Mouse (Mus musculus) forebrain, embryonic 10.5 days (tissue): ENCODE results near the gene Prdm9. TPM values are rescaled to one million over a fixed set of nuclear protein-coding genes. Genes with fewer than 3 reads are reported as not detected.
A peak's percentile ranks its signal among the peaks of the same experiment; 100 is the strongest.

Experiments
- DNase-seq: peaks from one replicate; pipeline ENCODE4 v3.0.0-alpha.2; 2017; ENCODE audit warnings: low spot score; ENCODE audit errors: extremely low spot score
- H3K27ac ChIP-seq: fragments of 300-500 bp; sonication (generic); 2 replicates; pipeline ENCODE4 v1.5.1; 2016; ENCODE audit warnings: mild to moderate bottlenecking
- H3K27me3 ChIP-seq: fragments of 300-500 bp; sonication (generic); 2 replicates; pipeline ENCODE4 v1.6.1; 2016; ENCODE audit warnings: mild to moderate bottlenecking; ENCODE audit not compliant: poor library complexity, severe bottlenecking
- H3K36me3 ChIP-seq: fragments of 300-500 bp; sonication (generic); replicated peaks from 2 replicates; pipeline ENCODE4 v1.6.1; 2016; ENCODE audit warnings: mild to moderate bottlenecking, moderate library complexity
- H3K4me1 ChIP-seq: fragments of 300-500 bp; sonication (generic); 2 replicates; pipeline ENCODE4 v1.6.1; 2016
- H3K4me3 ChIP-seq: fragments of 300-500 bp; sonication (generic); 2 replicates; pipeline ENCODE4 v1.5.1; 2016; ENCODE audit warnings: mild to moderate bottlenecking, moderate library complexity
- H3K9me3 ChIP-seq: fragments of 300-500 bp; sonication (generic); 2 replicates; pipeline ENCODE4 v1.6.1; 2016; ENCODE audit warnings: mild to moderate bottlenecking, moderate library complexity
- WGBS: fragments of 180-500 bp; shearing (Covaris S2); methylation state at CpG from one replicate; pipeline ENCODE4 v1.1.7; 2016; 5-methylcytosine and 5-hydroxymethylcytosine counted together
- polyA plus RNA-seq: library from polyadenylated mRNA; unstranded; fragments of >200 nt; fragmentation: Nextera tagmentation; extraction: Ambion mirVana; gene quantifications from 2 replicates; pipeline ENCODE4 v1.2.1, GENCODE M21; 2016

The Prdm9 gene
- polyA plus RNA-seq = 2.8 and 3.2 TPM in 2 replicates

- Histone ChIP-seq H3K4me3 (peak within 1 kb of the TSS; percentile 73), H3K4me1 (peaks cover 11% of the 10 kb centered on the region), H3K9me3 (no peaks in the 10 kb centered on the region), H3K36me3 (no peaks in the 10 kb centered on the region), H3K27ac (peak within 1 kb of the TSS; percentile 90), H3K27me3 (peaks cover 7% of the 10 kb centered on the region)
- DNase-seq = peak; percentile 99
- WGBS = under 1% methylated on average over 43 of the region's 43 CpGs
Measured at GRCm38 (mm10) chr17:15564014-15564927, at the start of gene Prdm9. Gene Prdm9 (minus strand): TSS chr17:15564354.

- Histone ChIP-seq H3K4me3 (no peak overlapping the region), H3K27me3 (no peaks in the 10 kb centered on the region), H3K9me3 (no peaks in the 10 kb centered on the region), H3K27ac (no peak overlapping the region), H3K36me3 (no peaks in the 10 kb centered on the region), H3K4me1 (no peaks in the 10 kb centered on the region)
- DNase-seq = no peak
- WGBS = 85% methylated on average over 10 of the region's 11 CpGs
Measured at GRCm38 (mm10) chr17:15599496-15599895, 35.3 kb upstream of the Prdm9 start.

- WGBS = 85% methylated on average over 7 of the region's 7 CpGs
Measured at GRCm38 (mm10) chr17:15591216-15591881, 27.2 kb upstream of the Prdm9 start.

GRCm38 (mm10) chr17:15588116-15588515 lies 24.0 kb upstream of the Prdm9 start:
- Histone ChIP-seq H3K4me3 (no peak overlapping the region), H3K4me1 (no peaks in the 10 kb centered on the region), H3K27ac (no peak overlapping the region), H3K36me3 (no peaks in the 10 kb centered on the region), H3K27me3 (no peaks in the 10 kb centered on the region), H3K9me3 (no peaks in the 10 kb centered on the region)
- WGBS = 88% methylated on average over 2 of the region's 2 CpGs
- DNase-seq = no peak

More at GRCm38 (mm10) chr17:15591216-15591881, 27.2 kb upstream of the Prdm9 start:
- DNase-seq = no peak
- no peaks in the 10 kb centered on the region for H3K4me1 ChIP-seq
- no peaks in the 10 kb centered on the region for H3K27me3 ChIP-seq
- H3K4me3 ChIP-seq = no peak overlapping the region
- H3K9me3 ChIP-seq = no peaks in the 10 kb centered on the region
- no peaks in the 10 kb centered on the region for H3K36me3 ChIP-seq
- H3K27ac ChIP-seq = no peak overlapping the region

- H3K4me3 ChIP-seq = no peak overlapping the region
- H3K27me3 ChIP-seq = no peaks in the 10 kb centered on the region
- H3K9me3 ChIP-seq = no peaks in the 10 kb centered on the region
- no peak for DNase-seq
- H3K27ac ChIP-seq = no peak overlapping the region
- no peaks in the 10 kb centered on the region for H3K36me3 ChIP-seq
- WGBS = 39% methylated on average over 4 of the region's 4 CpGs
- no peaks in the 10 kb centered on the region for H3K4me1 ChIP-seq
Measured at GRCm38 (mm10) chr17:15585691-15586090, 21.5 kb upstream of the Prdm9 start.

GRCm38 (mm10) chr17:15583071-15583470 lies 18.9 kb upstream of the Prdm9 start:
- H3K36me3 ChIP-seq = no peaks in the 10 kb centered on the region
- H3K4me1 ChIP-seq = no peaks in the 10 kb centered on the region
- H3K4me3 ChIP-seq = no peak overlapping the region
- no peak for DNase-seq
- H3K9me3 ChIP-seq = no peaks in the 10 kb centered on the region
- H3K27me3 ChIP-seq = peaks cover 16% of the 10 kb centered on the region
- WGBS = 85% methylated on average over 7 of the region's 7 CpGs
- no peak overlapping the region for H3K27ac ChIP-seq

- H3K36me3 ChIP-seq = no peaks in the 10 kb centered on the region
- H3K4me3 ChIP-seq = no peak overlapping the region
- WGBS = 92% methylated on average over 2 of the region's 2 CpGs
- 0 out of 2 replicates have a peak, but pooled peaks cover 4% of the 10 kb centered on the region for H3K4me1 ChIP-seq
- no peak overlapping the region for H3K27ac ChIP-seq
- no peak for DNase-seq
- H3K27me3 ChIP-seq = peaks cover 42% of the 10 kb centered on the region
- no peaks in the 10 kb centered on the region for H3K9me3 ChIP-seq
Measured at GRCm38 (mm10) chr17:15580072-15580447, 15.9 kb upstream of the Prdm9 start.

GRCm38 (mm10) chr17:15579410-15580071 lies 15.4 kb upstream of the Prdm9 start:
- 85% methylated on average over 7 of the region's 7 CpGs for WGBS
- Histone ChIP-seq H3K27ac (no peak overlapping the region), H3K36me3 (no peaks in the 10 kb centered on the region), H3K4me3 (no peak overlapping the region), H3K4me1 (0 out of 2 replicates have a peak, but pooled peaks cover 4% of the 10 kb centered on the region), H3K27me3 (peaks cover 42% of the 10 kb centered on the region), H3K9me3 (no peaks in the 10 kb centered on the region)
- DNase-seq = no peak

GRCm38 (mm10) chr17:15577291-15577694 lies 13.1 kb upstream of the Prdm9 start:
- H3K9me3 ChIP-seq = no peaks in the 10 kb centered on the region
- H3K36me3 ChIP-seq = no peaks in the 10 kb centered on the region
- WGBS = 2% methylated on average over 32 of the region's 32 CpGs
- peak; percentile 42 for DNase-seq
- no peak overlapping the region for H3K27ac ChIP-seq
- 0 out of 2 replicates have a peak, but pooled peaks cover 4% of the 10 kb centered on the region for H3K4me1 ChIP-seq
- peak overlapping the region; percentile 50 for H3K4me3 ChIP-seq
- H3K27me3 ChIP-seq = peaks cover 42% of the 10 kb centered on the region

GRCm38 (mm10) chr17:15575056-15575455 lies 10.9 kb upstream of the Prdm9 start:
- no peak overlapping the region for H3K27ac ChIP-seq
- peaks cover 42% of the 10 kb centered on the region for H3K27me3 ChIP-seq
- H3K36me3 ChIP-seq = no peaks in the 10 kb centered on the region
- no peak for DNase-seq
- 90% methylated on average over 1 of the region's 1 CpGs for WGBS
- H3K9me3 ChIP-seq = no peaks in the 10 kb centered on the region
- no peak overlapping the region for H3K4me3 ChIP-seq
- 0 out of 2 replicates have a peak, but pooled peaks cover 4% of the 10 kb centered on the region for H3K4me1 ChIP-seq

GRCm38 (mm10) chr17:15566908-15567307 lies 2.8 kb upstream of the Prdm9 start:
- Histone ChIP-seq H3K4me3 (no peak overlapping the region), H3K27me3 (peaks cover 7% of the 10 kb centered on the region), H3K9me3 (no peaks in the 10 kb centered on the region), H3K4me1 (peaks cover 11% of the 10 kb centered on the region), H3K36me3 (no peaks in the 10 kb centered on the region), H3K27ac (no peak overlapping the region)
- 69% methylated on average over 5 of the region's 5 CpGs for WGBS
- DNase-seq = no peak

GRCm38 (mm10) chr17:15564928-15565300 lies 760 bp upstream of the Prdm9 start:
- Histone ChIP-seq H3K4me3 (peak overlapping the region; percentile 73), H3K27me3 (peaks cover 7% of the 10 kb centered on the region), H3K36me3 (no peaks in the 10 kb centered on the region), H3K9me3 (no peaks in the 10 kb centered on the region), H3K27ac (peak overlapping the region; percentile 90), H3K4me1 (peaks cover 11% of the 10 kb centered on the region)
- WGBS = 54% methylated on average over 12 of the region's 12 CpGs
- DNase-seq = no peak
